ENCODE assay signal across 1 mouse cellular context in the genomic region with DNA sequence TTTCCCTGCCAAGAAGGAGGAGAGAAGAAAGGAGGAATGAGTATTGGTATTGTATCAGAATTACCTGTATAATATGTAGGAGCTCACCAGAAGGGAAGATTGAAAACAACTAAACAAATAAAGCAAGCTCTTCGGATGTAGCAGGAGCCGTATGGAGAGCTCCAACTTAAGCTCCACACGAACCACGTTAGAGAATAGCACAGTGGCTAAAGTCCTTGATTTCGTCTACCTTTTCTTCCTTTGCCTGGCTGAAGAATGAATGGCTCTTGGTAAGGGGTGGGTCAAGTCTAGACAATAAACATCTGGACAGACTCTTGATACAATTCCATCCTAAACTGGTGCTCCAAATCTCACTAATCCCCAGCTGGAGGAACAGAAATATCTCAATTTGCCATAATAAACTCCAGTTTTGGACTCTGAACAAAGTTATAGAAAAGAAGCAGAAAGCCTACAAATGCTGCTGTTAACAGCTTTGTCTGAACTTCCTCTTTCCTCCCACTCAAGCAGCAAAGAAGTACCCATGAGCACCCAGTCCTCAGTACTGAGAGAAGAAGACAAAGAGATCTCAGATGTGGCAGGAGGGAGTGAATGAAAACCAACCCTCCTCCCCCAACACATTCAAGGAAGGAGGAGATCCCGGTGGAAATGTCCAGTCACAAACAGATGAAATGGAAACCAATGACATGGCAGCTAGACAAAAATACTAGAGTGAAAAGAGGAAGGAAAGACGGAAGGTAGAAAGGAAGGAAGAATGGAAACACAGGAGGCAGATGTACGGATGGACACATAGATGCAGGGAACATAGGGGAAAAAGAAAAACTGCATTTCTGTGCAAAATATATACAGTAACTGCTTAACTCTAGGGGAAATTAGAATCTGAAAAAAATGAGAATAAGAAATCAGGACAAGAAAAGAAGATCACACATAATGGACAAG.
A peak's percentile ranks its signal among the peaks of the same experiment; 100 is the strongest.
TF ChIP-seq lines count a peak whose summit lies in the region.

No protein-coding gene starts in this region.

TF ChIP-seq in MEL, 35 proteins besides CTCF, POLR2A, EP300 and RAD21 (continued from another document):
- TF ChIP-seq TCF12 (IDR thresholded peaks at IDR 0.05; ENCODE audit: low read depth, low read length): peak; percentile 42; the same call in 1 of the 2 replicates
